Mouse (Mus musculus) gastrocnemius, adult 8-10 months (tissue): ENCODE data around the gene Rbfox1. TPM values are rescaled to one million over a fixed set of nuclear protein-coding genes. Genes with fewer than 3 reads are reported as not detected.
A peak's percentile ranks its signal among the peaks of the same experiment; 100 is the strongest.

ENCODE experiments used
- DNase-seq, 2 experiments: peaks; one replicate each; pipeline ENCODE4 v3.0.0; 2022; ENCODE audit warnings: low spot score in 2 of 2
- total RNA-seq, 4 experiments: library from RNA; stranded (reverse); gene quantifications; 2 replicates each; pipeline ENCODE4 v1.2.4; 2022

Gene Rbfox1
- total RNA-seq, 4 experiments from 2014 or later: 236 to 270 (median 260) TPM

DNA sequence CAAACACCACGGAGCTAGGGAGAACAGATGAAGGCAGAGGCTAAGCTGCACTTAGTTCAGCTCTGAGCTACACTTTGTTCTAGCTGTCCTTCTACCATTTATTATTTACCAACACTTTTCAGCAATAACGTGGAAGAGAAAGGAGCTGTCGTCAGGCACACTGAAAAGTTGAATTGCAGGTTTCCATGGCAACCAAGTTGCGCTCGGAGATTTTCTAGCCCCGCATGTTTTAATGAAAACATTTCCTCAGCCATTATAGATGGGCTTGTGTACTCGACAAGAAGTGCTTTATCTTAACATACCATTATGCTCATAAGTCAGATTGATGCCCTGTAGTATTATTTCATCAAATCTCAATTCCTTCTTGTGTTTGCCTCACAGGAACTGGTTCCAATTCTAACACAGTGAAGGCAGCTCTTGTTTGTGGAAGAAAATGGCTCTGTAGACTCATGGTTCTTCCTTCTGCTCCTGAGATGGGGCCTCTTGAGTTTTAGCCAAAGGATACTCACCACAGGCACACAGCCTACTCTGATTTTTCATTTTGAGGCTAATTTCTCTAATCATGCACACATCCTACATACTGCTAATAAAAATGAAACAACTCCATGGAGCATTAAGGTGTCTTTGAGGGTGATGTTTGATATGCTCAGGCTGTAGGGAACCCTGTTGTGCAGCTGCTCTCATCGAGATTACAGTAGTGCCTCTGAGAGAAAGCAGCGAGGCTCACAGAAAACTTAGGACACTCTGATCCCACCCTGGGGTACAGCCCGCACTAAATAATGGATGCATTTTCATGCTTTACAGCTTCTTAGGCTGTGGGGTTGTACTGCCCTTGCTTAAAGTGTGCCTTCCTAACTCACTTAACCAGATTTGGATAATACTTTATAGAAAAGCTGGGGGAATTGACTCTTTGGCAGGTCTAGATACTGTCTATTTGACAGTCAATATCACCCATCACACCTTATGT, 107.2 kb downstream of the Rbfox1 start:
- DNase-seq: no peak

DNA sequence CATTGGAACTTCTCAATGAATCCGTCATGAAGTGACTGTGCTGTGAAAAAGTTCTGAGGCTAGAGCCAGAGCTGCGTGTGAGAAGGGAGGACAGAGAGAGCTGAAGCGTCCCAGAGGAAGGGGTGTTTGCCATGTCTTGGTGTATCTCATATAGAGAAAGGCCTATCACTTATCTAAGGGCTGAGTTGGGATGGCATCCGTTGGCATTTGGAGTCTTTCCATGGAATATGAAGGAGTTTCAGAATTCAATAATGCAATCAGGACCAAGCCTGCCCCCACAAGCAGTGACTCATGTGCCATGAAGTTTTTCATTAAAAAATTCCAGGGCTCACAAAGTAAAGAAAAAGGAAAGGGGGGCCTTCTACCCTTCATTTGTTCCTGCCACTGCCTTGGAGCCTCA, 112.0 kb downstream of the Rbfox1 start:
- no peak for DNase-seq

DNA sequence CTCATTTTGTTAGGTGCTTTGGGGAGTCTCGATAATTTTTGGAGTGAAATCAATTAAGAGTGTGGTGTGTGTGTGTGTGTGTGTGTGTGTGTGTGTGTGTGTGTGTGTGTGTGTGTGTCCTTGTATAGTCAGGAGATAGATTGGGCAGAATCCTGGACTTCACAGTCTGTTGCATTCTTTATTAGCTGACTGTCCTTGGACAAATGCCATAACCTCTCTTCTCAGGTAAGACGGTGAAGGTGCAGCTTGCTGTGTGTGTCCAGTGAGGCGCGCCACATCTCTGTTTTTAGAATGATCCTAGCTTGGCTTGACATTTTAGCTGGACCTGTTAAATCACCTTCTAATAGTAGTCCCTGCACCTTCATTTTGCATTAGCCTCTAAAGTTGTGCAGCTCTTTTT, 112.5 kb downstream of the Rbfox1 start:
- no peak for DNase-seq

DNA sequence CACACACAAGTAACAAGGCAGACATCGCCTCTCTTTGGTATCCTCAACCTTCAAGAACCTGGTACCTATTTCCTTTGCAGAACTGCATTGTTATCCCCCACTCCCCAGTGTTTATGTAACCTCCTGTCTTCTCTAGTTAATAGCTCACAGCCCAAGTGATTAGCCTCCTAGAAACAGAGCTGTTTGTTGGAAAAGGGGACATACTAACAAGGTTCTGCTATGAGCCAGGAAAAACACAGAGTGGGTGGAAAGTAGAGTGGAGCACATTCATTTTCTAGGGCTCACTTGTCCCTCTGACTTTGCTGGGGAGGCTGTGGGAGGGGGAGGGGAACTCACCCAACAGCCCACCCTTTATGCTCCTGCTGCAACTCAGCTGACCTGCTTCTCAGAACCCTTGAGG, 114.9 kb downstream of the Rbfox1 start:
- no peak for DNase-seq

GRCm38 (mm10) chr16:6006996-6007395, 121.8 kb downstream of the Rbfox1 start:
- no peak for DNase-seq

GRCm38 (mm10) chr16:6012853-6013252, 127.7 kb downstream of the Rbfox1 start:
- DNase-seq: no peak

GRCm38 (mm10) chr16:6018639-6019038, 133.5 kb downstream of the Rbfox1 start:
- DNase-seq: peak; percentile 3

DNA sequence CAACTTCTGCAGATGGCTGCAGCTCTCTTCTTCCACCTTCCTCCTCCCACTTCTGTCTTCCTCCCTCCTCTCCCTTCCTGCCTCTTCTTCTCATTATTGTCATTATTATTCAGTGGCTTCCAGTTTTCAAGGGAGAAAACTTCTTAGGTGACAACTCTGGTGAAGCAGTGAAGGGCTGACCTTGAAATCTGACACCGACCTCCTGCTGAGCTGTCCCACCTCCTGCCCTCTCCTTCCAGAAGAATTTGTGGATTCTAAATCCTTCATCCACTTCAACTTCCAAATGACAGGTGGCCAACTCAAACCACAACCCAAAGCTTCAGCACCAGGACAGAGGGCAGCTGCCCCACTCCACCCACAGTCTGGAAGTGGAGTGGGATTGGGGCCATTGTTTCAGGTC, 134.2 kb downstream of the Rbfox1 start:
- no peak for DNase-seq

GRCm38 (mm10) chr16:6031280-6031679, 146.1 kb downstream of the Rbfox1 start:
- DNase-seq: no peak

DNA sequence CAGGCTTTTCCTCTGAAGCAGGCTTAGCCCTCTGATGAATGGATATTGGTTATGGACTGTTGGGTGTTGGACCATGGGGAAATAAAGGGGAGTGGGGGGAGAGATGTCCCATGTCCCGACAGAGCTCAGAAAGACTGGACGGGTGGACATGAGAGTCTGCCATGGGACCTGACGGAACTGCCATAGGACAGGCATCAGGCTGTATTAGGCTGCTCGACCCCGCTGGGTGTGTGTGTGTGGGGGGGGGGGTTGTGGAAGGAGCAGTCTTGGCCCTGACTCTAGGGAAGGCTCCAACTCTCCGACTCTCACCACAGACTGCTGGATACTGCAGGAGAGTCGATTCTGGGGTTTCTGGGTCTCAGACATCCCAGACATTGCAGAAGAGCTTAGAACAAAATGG, 147.4 kb downstream of the Rbfox1 start:
- no peak for DNase-seq

GRCm38 (mm10) chr16:6034876-6035275, 149.7 kb downstream of the Rbfox1 start:
- no peak for DNase-seq

DNA sequence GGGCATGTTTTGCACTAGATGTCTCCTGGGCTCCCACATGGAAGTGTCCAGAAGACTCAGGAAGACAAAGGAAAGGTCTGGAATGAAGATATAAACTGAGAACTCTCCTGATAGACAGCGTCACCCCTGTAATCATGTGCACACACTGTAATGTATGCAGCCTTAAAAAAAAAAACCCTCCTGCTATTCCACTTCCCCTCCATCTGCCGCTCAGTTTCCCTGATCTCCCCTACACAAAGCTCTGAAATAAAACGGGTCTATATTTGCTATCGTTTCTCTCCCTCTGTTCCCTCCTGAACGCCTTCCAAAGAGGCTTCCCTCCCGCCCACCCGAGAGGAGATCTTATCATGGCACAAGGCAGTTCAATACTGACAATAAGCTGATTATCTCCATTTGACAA, 151.9 kb downstream of the Rbfox1 start:
- no peak for DNase-seq

DNA sequence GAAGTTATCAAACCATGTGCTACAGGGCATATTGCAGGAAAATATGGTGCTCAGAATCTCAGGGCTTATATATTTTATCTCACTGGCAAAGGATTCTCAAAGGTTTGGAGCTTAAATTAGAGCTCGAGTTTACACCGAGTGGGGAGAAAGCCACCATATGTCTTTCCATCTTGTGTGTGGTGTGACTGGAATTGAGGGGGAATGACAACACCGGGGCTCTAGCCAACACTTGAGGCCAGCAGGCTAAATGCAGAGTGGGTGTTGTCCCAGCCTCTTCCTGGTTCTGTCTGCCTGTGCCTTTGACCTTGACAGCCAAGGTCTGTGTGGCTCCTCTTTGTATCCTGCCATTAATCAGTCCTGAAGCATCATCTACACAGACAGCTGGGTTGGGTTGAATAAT, 157.6 kb downstream of the Rbfox1 start:
- DNase-seq: no peak

DNA sequence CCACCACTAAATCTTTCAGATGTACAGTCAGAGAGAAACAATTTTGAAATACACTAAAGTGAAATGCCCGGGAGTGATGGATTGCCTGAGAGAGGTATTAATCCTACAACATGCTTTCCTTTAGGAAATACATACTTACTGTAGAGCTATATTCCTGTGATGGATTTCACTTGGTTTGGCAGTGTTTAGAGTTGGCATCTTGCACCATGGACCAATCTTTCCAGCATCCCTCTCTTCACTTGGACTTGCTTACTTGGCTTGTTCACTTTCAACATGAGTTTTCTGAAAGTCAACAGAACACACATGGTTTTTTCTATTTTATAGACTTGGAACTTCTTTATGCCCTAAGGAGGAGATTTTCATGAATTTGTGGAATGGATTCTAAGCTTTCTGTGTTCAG, 163.4 kb downstream of the Rbfox1 start:
- no peak for DNase-seq

- DNase-seq: no peak
These were observed 177.3 kb downstream of the Rbfox1 start for GRCm38 (mm10) chr16:6062495-6062894.

DNA sequence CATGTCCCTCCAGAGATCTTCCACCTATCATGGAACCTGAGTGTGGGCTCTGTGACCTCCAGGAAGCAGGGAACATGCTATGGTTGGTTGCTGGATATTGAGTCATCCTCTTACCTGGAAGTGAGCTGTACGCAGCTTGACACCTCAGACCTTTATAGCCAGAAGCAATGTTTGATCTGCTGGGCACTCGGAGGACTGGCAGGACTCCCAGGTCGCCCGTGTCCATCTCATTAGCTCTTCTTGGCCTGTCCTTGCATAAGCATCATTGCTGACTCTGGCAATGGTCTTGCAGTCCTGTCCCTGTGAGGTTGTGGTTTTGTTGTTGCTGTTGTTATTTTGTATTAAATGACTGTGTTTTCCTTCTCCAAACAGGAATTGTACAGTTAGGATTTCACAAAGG, 180.3 kb downstream of the Rbfox1 start:
- DNase-seq: no peak

DNA sequence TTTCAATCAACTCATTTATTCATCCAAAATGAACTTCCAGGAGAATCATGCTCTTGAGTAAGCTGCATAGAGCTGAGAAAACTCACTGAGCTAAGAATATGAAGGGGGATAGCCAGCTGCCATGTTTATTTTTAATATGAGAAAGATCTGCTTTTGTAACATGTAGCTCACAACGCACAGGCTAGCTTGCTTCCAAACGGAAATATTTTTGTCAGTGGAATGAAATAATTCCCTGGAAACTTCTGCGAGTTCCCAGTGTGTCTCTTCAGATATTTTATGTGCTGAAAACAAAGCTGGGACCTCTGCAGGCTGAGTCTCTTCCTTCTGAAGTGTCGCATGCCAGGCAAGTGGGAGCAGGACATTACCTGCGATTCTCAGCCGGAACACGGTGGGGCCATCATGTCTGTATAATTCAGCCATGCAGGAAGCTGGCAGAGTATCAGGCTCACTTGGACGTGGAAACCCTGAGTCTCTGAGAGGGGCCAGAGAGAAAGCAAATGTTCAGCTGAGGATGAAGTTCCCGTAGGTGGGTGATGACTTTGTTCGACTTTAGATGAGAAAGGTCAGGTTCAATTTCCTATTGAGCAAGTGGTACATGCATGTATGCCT, 190.4 kb downstream of the Rbfox1 start:
- no peak for DNase-seq

GRCm38 (mm10) chr16:6079017-6079416, 193.9 kb downstream of the Rbfox1 start:
- DNase-seq: no peak

DNA sequence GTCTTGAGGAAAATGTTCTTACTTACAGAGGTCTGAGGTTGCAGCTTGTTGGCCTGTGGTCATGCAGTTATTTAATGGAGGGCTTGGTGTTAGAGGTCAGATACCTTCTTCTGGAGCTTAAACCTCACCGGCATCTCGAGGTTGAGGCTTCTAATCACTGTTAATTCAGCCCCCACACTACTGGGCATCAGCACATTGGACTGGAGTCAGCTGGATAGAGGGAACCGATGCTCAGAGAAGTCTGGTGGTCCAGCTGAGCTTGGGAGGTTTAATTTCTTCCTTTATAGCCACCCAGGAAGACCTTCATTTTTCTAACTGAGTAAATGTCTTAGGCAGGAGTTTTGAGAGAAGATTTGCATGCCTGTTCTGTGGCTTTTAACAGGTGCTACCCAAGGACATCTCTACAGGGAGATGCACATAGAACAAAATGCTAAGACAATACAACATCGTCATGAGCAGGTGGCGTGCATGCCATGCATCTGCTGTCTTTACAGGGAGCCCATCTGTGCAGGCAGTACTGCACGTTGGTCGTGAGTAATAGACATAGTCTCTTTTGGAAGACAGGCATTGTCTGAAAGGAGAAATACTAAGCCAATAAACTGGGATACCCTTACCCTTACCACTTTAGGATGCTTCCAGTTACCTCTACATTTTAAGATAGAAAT, 199.7 kb downstream of the Rbfox1 start:
- DNase-seq: no peak

- DNase-seq: no peak
These were observed 201.0 kb downstream of the Rbfox1 start for GRCm38 (mm10) chr16:6086200-6086599.

DNA sequence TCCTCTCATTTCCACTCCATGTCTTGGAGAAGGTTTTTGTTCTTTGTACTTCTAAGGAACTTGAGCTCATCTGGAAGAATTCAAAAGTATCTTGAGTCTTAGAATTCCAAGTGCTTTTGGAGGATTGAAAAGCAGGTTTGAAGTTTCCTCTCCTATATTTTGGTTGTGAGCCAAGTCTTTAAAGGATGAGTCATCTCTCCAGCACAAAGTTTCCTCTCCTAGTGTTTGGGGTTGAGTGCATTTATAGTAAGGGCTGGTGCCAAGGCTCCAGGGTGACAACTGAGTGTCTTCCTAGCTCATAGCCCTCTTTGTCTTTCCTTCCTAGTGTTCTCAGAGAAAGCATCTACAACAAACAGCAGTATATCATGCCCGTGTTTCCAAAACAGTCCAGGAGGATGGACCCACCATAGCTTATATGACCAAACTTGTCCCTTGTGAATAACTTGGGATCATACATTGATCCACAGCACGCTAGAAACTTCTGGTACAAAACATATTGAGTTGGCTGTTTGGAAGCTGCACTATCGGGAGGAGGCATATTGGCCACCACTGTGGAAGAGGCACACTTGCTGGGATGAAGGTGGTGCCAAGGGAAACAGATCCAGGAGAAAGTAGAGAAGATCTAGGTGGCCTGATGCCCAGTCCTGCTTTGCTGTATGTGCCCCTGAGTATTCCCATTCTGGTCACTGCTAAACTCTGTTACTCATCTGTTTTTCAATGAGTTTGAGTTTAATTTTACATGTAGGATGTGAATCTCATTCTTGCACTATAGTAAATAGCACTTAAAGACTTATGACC, 206.4 kb downstream of the Rbfox1 start:
- DNase-seq: no peak
